Mouse (Mus musculus): ENCODE measurements at regions not wholly inside any gene's neighbourhood (a gene's known extent, or its start where the extent isn't known, plus 50 kb on each side); places are given as distances from the start of the nearest gene placed in this dataset.

DNA sequence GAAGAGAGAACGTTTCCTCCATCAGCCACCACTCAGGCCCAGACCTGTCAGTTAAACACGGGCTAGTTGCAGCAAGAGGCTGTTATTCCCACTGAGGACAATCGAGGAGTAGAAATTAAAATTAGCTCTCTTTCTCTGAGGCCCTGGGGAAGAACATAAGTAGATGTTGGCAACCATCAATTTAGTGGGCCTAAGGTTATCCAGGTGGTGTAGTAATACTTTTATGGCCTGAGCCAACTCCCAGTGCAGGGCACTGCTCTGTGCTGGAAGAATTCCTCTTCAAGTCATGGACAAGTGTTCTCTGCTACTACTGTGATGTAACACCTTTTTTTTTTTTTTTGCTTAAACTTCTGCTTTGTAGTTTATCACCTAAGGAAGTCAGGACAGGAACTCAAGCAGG, 270.1 kb downstream of the Cog6 start:
- no peak for TF ChIP-seq CTCF (IDR thresholded peaks at IDR 0.05; ENCODE audit: low read depth)
- TF ChIP-seq EP300 (IDR thresholded peaks at IDR 0.05; ENCODE audit: low read depth): no peak
